In genomic region chr4:103346849-103347248, GRCm38 (mm10) we compare ENCODE assay signal across 24 mouse cellular contexts. TPM values are rescaled to one million over a fixed set of nuclear protein-coding genes. Genes with fewer than 3 reads are reported as not detected.
DNase-seq lines count a peak whose midpoint lies in the region; TF ChIP-seq lines count a peak whose summit lies in the region.
"Had no signal": no experiment of that assay in that cellular context is flagged by ENCODE, and none has a peak within 500 bp of the region (broad histone marks: within the 10 kb centered on the region; RNA-seq: fewer than 3 reads in every experiment).

No protein-coding gene starts in this region.

- H3K79me2 ChIP-seq in liver, adult 2 months (ENCODE audit: control insufficient read depth, insufficient read depth, low read length) = no peaks in the 10 kb centered on the region

- no peak for TF ChIP-seq POLR2A in liver, adult 2 months (IDR thresholded peaks at IDR 0.05; ENCODE audit: extremely low read depth, insufficient read depth, low read length)

- DNase-seq in adrenal gland, adult 2 months = peak; percentile 9
- no peak for DNase-seq in adrenal gland, postnatal 10 days
- DNase-seq in liver, adult 2 months (ENCODE audit: extremely low read depth, low read depth, low spot score) = peak; percentile 85
- DNase-seq in liver = no peak
- DNase-seq in kidney, postnatal 14 days = peak; percentile 63
- no peak for DNase-seq in thymus, postnatal 36 days
- no peak for DNase-seq in frontal cortex, adult 2 months (ENCODE audit: extremely low spot score in 1 of 2, low spot score in 1 of 2)
- no peak for DNase-seq in layer of hippocampus, adult 9-11 months
- DNase-seq: gastrocnemius, postnatal 25 days had no signal

- H3K27ac ChIP-seq in liver, adult 2 months (replicated peaks; ENCODE audit: insufficient read depth, low read depth, low read length) = no peak overlapping the region
- H3K27ac ChIP-seq: limb, embryonic 13.5 days; stomach, embryonic 15.5 days had no signal

- H3K9ac ChIP-seq in liver, adult 2 months (ENCODE audit: low read depth, low read length) = no peak overlapping the region
- H3K9ac ChIP-seq: limb, embryonic 13.5 days; stomach, embryonic 15.5 days had no signal

- no peak overlapping the region for H3K4me3 ChIP-seq in liver, adult 2 months (ENCODE audit: insufficient read depth, low read depth, low read length)
- H3K4me3 ChIP-seq: erythroblast, embryonic 14.5 days; limb, embryonic 13.5 days; megakaryocyte, embryonic 14.5 days; stomach, embryonic 15.5 days had no signal

- TF ChIP-seq CTCF in liver, adult 2 months (IDR thresholded peaks at IDR 0.05; ENCODE audit: low read depth, low read length) = no peak

- H3K36me3 ChIP-seq in liver, adult 2 months (ENCODE audit: control insufficient read depth, insufficient read depth, low read length) = no peaks in the 10 kb centered on the region
- H3K36me3 ChIP-seq: limb, embryonic 13.5 days; stomach, embryonic 15.5 days had no signal

- no peaks in the 10 kb centered on the region for H3K27me3 ChIP-seq in liver, adult 2 months (ENCODE audit: control insufficient read depth, insufficient read depth, low read length)
- H3K27me3 ChIP-seq: limb, embryonic 13.5 days; megakaryocyte, embryonic 14.5 days; stomach, embryonic 15.5 days had no signal

- WGBS in liver, adult 2 months = 24% methylated on average over 5 of the region's 5 CpGs

- peaks cover 3% of the 10 kb centered on the region; the same call in 1 of the 2 replicates for H3K4me1 ChIP-seq in liver, adult 2 months (ENCODE audit: control insufficient read depth, insufficient read depth, low read length)
- H3K4me1 ChIP-seq: stomach, embryonic 15.5 days had no signal

RNA-seq across cellular contexts. Expression of gene Oma1, which starts 33.2 kb away (rescaled TPM):
- 10 to 100 TPM; 19.7 to 22.6 TPM for total RNA-seq in adrenal gland, adult 2 months (2021)
- polyA plus RNA-seq in adrenal gland, adult 2 months (2012; rRNA removed) = 10.9 and 11.5 TPM in 2 replicates
- total RNA-seq in adrenal gland, postnatal 10 days (2021) = 10 to 100 TPM; 13.9 to 15.4 TPM
- 16.0 and 16.6 TPM in 2 replicates for total RNA-seq in liver, adult 2 months (2014; rRNA removed)
- polyA plus RNA-seq in liver, adult 2 months (2012; rRNA removed) = 12.3 and 14.2 TPM in 2 replicates
- 6.0 and 6.8 TPM in 2 replicates for polyA plus RNA-seq in frontal cortex, adult 2 months (2012; rRNA removed)

RNA-seq across cellular contexts. Expression of gene 4921539E11Rik, which starts 56.2 kb away (rescaled TPM):
- not detected for total RNA-seq in adrenal gland, adult 2 months (2021)
- polyA plus RNA-seq in adrenal gland, adult 2 months (2012; rRNA removed) = not detected in 2 replicates
- not detected for total RNA-seq in adrenal gland, postnatal 10 days (2021)
- total RNA-seq in liver, adult 2 months (2014; rRNA removed) = not detected in 2 replicates
- not detected in 2 replicates for polyA plus RNA-seq in liver, adult 2 months (2012; rRNA removed)
- not detected in 2 replicates for polyA plus RNA-seq in frontal cortex, adult 2 months (2012; rRNA removed)
- total RNA-seq: adrenal gland, adult 18-20 months; common myeloid progenitor, adult 5-6 weeks; gastrocnemius, postnatal 25 days; layer of hippocampus, postnatal 25 days; left cerebral cortex, postnatal 14 days had no signal
- polyA plus RNA-seq: embryonic facial prominence, embryonic 11.5 days; erythroblast, embryonic 14.5 days; forebrain, embryonic 14.5 days; G1E; heart, postnatal 0 days; limb, embryonic 13.5 days; liver, embryonic 16.5 days; midbrain, embryonic 16.5 days; stomach, embryonic 15.5 days; thymus, postnatal 0 days had no signal

Comparison
In these comparisons a context has a peak if more than half of its experiments do, and no peak if none do; other contexts are left out.
1. DNase-seq: peak in adrenal gland, adult 2 months (single experiment), liver, adult 2 months (single experiment) and kidney, postnatal 14 days (single experiment); none in adrenal gland, postnatal 10 days (single experiment), liver (single experiment), thymus, postnatal 36 days (0 of 2), frontal cortex, adult 2 months (0 of 2) and layer of hippocampus, adult 9-11 months (single experiment).